9 mouse cellular contexts compared by ENCODE assay signal in genomic region chr14:47473891-47474290, GRCm38 (mm10). TPM values are rescaled to one million over a fixed set of nuclear protein-coding genes. Genes with fewer than 3 reads are reported as not detected.
A peak's percentile ranks its signal among the peaks of the same experiment; 100 is the strongest.
DNase-seq lines count a peak whose midpoint lies in the region; ATAC-seq and TF ChIP-seq lines count a peak whose summit lies in the region.
"Had no signal": no experiment of that assay in that cellular context is flagged by ENCODE, and none has a peak within 500 bp of the region (broad histone marks: within the 10 kb centered on the region; RNA-seq: fewer than 3 reads in every experiment).

No protein-coding gene starts in this region.

- no peak for TF ChIP-seq CTCF in gastrocnemius, adult 2 months (IDR thresholded peaks at IDR 0.05)
- no peak for TF ChIP-seq CTCF in ES-Bruce4 (IDR thresholded peaks at IDR 0.05; ENCODE audit: low read depth, low read length)
- no peak for TF ChIP-seq CTCF in liver, postnatal 0 days (IDR thresholded peaks at IDR 0.05; ENCODE audit: low read depth)

- H3K4me3 ChIP-seq in gastrocnemius, adult 2 months: peak overlapping the region; percentile 99
- peak overlapping the region; percentile 26; the same call in 1 of the 2 replicates for H3K4me3 ChIP-seq in ES-Bruce4 (ENCODE audit: low read depth, low read length)
- H3K4me3 ChIP-seq in hindbrain, embryonic 16.5 days (ENCODE audit: low read length): no peak overlapping the region; the same call in 1 of the 2 replicates
- H3K4me3 ChIP-seq in liver, postnatal 0 days (ENCODE audit: low read depth, low read length): peak overlapping the region; percentile 98

- no peak overlapping the region for H3K27ac ChIP-seq in gastrocnemius, adult 2 months
- H3K27ac ChIP-seq in ES-Bruce4 (ENCODE audit: insufficient read depth, low read length): no peak overlapping the region
- no peak overlapping the region for H3K27ac ChIP-seq in hindbrain, embryonic 16.5 days (ENCODE audit: low read depth, low read length)
- H3K27ac ChIP-seq in liver, postnatal 0 days (ENCODE audit: low read depth): peak overlapping the region; percentile 97; the same call in 1 of the 2 replicates
- H3K27ac ChIP-seq: macrophage had no signal

- H3K4me2 ChIP-seq in hindbrain, embryonic 16.5 days (ENCODE audit: low read length): peak overlapping the region; percentile 68
- peak overlapping the region; percentile 79 for H3K4me2 ChIP-seq in liver, postnatal 0 days (ENCODE audit: low read depth, low read length)

- H3K27me3 ChIP-seq in ES-Bruce4 (ENCODE audit: control insufficient read depth, insufficient read depth, low read length, poor library complexity, severe bottlenecking): no peaks in the 10 kb centered on the region
- H3K27me3 ChIP-seq in hindbrain, embryonic 16.5 days (replicated peaks; ENCODE audit: control insufficient read depth, insufficient read depth, low read length): no peaks in the 10 kb centered on the region
- H3K27me3 ChIP-seq in liver, postnatal 0 days (ENCODE audit: insufficient read depth, low read length): no peaks in the 10 kb centered on the region

- no peak for TF ChIP-seq EP300 in ES-Bruce4 (IDR thresholded peaks at IDR 0.05; ENCODE audit: insufficient read depth, low read depth, low read length)
- TF ChIP-seq EP300 in liver, postnatal 0 days (IDR thresholded peaks at IDR 0.05; ENCODE audit: low read depth): no peak

- ATAC-seq in hindbrain, embryonic 16.5 days: no peak
- no peak for ATAC-seq in liver, postnatal 0 days

- 88% methylated on average over 9 of the region's 9 CpGs for WGBS in hindbrain, embryonic 16.5 days
- 68% methylated on average over 9 of the region's 9 CpGs for WGBS in liver, postnatal 0 days (ENCODE audit: insufficient replicate concordance)

- H3K4me1 ChIP-seq in ES-Bruce4 (ENCODE audit: control insufficient read depth, insufficient read depth, low read length): peaks cover 3% of the 10 kb centered on the region
- H3K4me1 ChIP-seq in hindbrain, embryonic 16.5 days (ENCODE audit: control insufficient read depth, insufficient read depth, low read depth, low read length): peaks cover 13% of the 10 kb centered on the region
- H3K4me1 ChIP-seq in liver, postnatal 0 days (ENCODE audit: insufficient read depth): peaks cover 28% of the 10 kb centered on the region

- H3K9me3 ChIP-seq in ES-Bruce4 (replicated peaks; ENCODE audit: control insufficient read depth, insufficient read depth, low read length, poor library complexity, severe bottlenecking): no peaks in the 10 kb centered on the region
- H3K9me3 ChIP-seq in hindbrain, embryonic 16.5 days (ENCODE audit: control insufficient read depth, low read length): no peaks in the 10 kb centered on the region
- no peaks in the 10 kb centered on the region for H3K9me3 ChIP-seq in liver, postnatal 0 days (ENCODE audit: low read length)

- 0 out of 2 replicates have a peak overlapping the region, but pooled peaks have one; percentile 94 for H3K9ac ChIP-seq in ES-Bruce4 (ENCODE audit: low read depth, poor library complexity, severe bottlenecking)
- 0 out of 2 replicates have a peak overlapping the region, but pooled peaks have one; percentile 1 for H3K9ac ChIP-seq in hindbrain, embryonic 16.5 days (ENCODE audit: low read depth, low read length)
- peak overlapping the region; percentile 98 for H3K9ac ChIP-seq in liver, postnatal 0 days (replicated peaks)

- no peak for TF ChIP-seq POLR2A in ES-Bruce4 (IDR thresholded peaks at IDR 0.05; ENCODE audit: insufficient read depth, low read length)

- no peak for DNase-seq in gastrocnemius, adult 2 months
- no peak for DNase-seq in gastrocnemius, postnatal 36 days
- DNase-seq in liver, postnatal 0 days: no peak
- DNase-seq in adrenal gland, adult (ENCODE audit: inconsistent age in 2 of 2, low spot score in 1 of 2): no peak
- no peak for DNase-seq in ovary, postnatal 36 days (ENCODE audit: low spot score)
- no peak for DNase-seq in layer of hippocampus, postnatal 36 days

- intact Hi-C loops in gastrocnemius, adult 2 months (cut with DNase I): no loop called here
- intact Hi-C loops in gastrocnemius, postnatal 36 days (cut with DNase I): loop anchor here (2.0 kb wide), 1 partner anchor 53 kb away; no protein-coding TSS in a partner anchor

- peaks cover 6% of the 10 kb centered on the region for H3K36me3 ChIP-seq in ES-Bruce4 (ENCODE audit: control insufficient read depth, insufficient read depth, low read length, poor library complexity, severe bottlenecking)
- no peaks in the 10 kb centered on the region for H3K36me3 ChIP-seq in hindbrain, embryonic 16.5 days (ENCODE audit: control insufficient read depth, insufficient read depth, low read length)
- 0 out of 2 replicates have a peak, but pooled peaks cover 9% of the 10 kb centered on the region for H3K36me3 ChIP-seq in liver, postnatal 0 days (replicated peaks; ENCODE audit: insufficient read depth, low read length)

RNA-seq across cellular contexts. Expression of gene Fbxo34, which starts 23.7 kb away (rescaled TPM):
- total RNA-seq in gastrocnemius, adult 2 months (2021): 10 to 100 TPM; 10.7 to 12.3 TPM
- total RNA-seq in gastrocnemius, postnatal 36 days (2021): 10 to 100 TPM in 1 of 2 experiments, 1 to 10 TPM in 1; 9.1 to 11.0 TPM
- 35.8 and 38.7 TPM in 2 replicates for polyA plus RNA-seq in ES-Bruce4 (2011; ENCODE audit: insufficient read depth, insufficient read length, low read depth, missing spikeins)
- polyA plus RNA-seq in hindbrain, embryonic 16.5 days (2015; fragmentation: Nextera tagmentation; extraction: Ambion mirVana): 33.6 and 35.5 TPM in 2 replicates
- polyA plus RNA-seq in liver, postnatal 0 days (2015; fragmentation: Nextera tagmentation; extraction: Ambion mirVana): 19.3 and 22.1 TPM in 2 replicates
- 10 to 100 TPM; 84.3 to 89.6 TPM for total RNA-seq in layer of hippocampus, postnatal 36 days (2021)

RNA-seq across cellular contexts. Expression of gene Dlgap5, which starts 55.7 kb away (rescaled TPM):
- not detected for total RNA-seq in gastrocnemius, adult 2 months (2021)
- total RNA-seq in gastrocnemius, postnatal 36 days (2021): under 1 TPM; 0.49 to 0.56 TPM
- 132 and 141 TPM in 2 replicates for polyA plus RNA-seq in ES-Bruce4 (2011; ENCODE audit: insufficient read depth, insufficient read length, low read depth, missing spikeins)
- polyA plus RNA-seq in hindbrain, embryonic 16.5 days (2015; fragmentation: Nextera tagmentation; extraction: Ambion mirVana): 6.3 and 9.0 TPM in 2 replicates
- 16.9 and 17.9 TPM in 2 replicates for polyA plus RNA-seq in liver, postnatal 0 days (2015; fragmentation: Nextera tagmentation; extraction: Ambion mirVana)
- under 1 TPM; 0.37 to 0.86 TPM for total RNA-seq in layer of hippocampus, postnatal 36 days (2021)

Comparison
In these comparisons a context has a peak if more than half of its experiments do, and no peak if none do; other contexts are left out.
1. H3K9ac ChIP-seq: peak in every context shown above with its lines; median percentile 98 in liver, postnatal 0 days; 94 in ES-Bruce4; 1 in hindbrain, embryonic 16.5 days.
2. RNA of gene Fbxo34, which starts 23.7 kb away (total RNA-seq): 84.3 to 89.6 TPM in layer of hippocampus, postnatal 36 days; 10.7 to 12.3 TPM in gastrocnemius, adult 2 months and 9.1 to 11.0 TPM in gastrocnemius, postnatal 36 days; every median in the first group is over 4 times any median in the second.